Mouse (Mus musculus): ENCODE results near the gene Plekhh3. TPM values are rescaled to one million over a fixed set of nuclear protein-coding genes. Genes with fewer than 3 reads are reported as not detected.

The Plekhh3 gene
- polyA plus RNA-seq, 1 experiment from 2014 or later: 17.1 TPM

DNA sequence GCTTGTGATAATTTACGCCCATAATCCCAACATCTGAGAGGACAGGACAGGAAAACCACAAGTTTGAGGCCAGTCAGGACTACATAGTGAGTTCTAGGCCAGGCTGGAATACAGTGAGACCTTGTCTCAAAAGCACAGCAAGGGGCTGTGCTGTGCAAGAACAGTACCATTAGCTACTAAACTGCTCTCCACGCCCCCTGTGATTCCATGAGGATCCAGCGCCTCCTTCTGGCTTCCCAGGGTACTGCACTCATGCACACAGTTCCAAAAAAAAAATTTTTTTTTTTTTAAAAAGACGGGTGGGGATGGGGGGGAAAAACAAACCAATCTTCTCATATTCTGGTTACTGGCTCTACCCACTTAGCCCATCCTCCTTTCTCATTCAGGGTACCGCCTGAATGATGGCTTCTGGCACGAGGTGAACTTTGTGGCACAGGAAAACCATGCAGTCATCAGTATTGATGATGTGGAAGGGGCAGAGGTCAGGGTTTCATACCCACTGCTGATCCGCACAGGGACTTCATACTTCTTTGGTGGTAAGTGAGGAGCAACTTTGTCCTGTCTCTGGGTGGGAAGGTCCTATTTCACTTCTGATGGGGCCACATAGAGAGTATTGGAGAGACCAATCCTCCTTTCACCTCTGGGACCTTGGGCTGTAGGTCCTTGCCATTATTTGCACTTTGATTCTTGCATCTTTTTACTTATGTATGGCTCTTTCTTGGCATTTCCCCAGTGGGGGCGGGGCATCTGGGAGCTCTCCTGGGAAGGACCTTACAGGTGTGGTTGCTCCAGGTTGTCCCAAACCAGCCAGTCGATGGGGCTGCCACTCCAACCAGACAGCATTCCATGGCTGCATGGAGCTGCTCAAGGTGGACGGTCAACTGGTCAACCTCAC, 9.9 kb upstream of the Plekhh3 start:
- H3K27ac ChIP-seq (ENCODE audit: low read length): no peak overlapping the region
- 35% methylated on average over 10 of the region's 10 CpGs for WGBS
- no peak for ATAC-seq (ENCODE audit: low read depth)
- H3K36me3 ChIP-seq (ENCODE audit: control insufficient read depth, insufficient read depth, low read length): no peaks in the 10 kb centered on the region
- no peak overlapping the region for H3K4me3 ChIP-seq (ENCODE audit: low read length)
- H3K9me3 ChIP-seq (ENCODE audit: control insufficient read depth, low read length): no peaks in the 10 kb centered on the region
- no peak overlapping the region for H3K9ac ChIP-seq (ENCODE audit: low read length)
- peaks cover 19% of the 10 kb centered on the region for H3K27me3 ChIP-seq (ENCODE audit: control insufficient read depth, insufficient read depth, low read depth, low read length)
- no peaks in the 10 kb centered on the region for H3K4me1 ChIP-seq (replicated peaks; ENCODE audit: control insufficient read depth, insufficient read depth, low read length)
- no peak overlapping the region for H3K4me2 ChIP-seq (ENCODE audit: low read depth, low read length)

DNA sequence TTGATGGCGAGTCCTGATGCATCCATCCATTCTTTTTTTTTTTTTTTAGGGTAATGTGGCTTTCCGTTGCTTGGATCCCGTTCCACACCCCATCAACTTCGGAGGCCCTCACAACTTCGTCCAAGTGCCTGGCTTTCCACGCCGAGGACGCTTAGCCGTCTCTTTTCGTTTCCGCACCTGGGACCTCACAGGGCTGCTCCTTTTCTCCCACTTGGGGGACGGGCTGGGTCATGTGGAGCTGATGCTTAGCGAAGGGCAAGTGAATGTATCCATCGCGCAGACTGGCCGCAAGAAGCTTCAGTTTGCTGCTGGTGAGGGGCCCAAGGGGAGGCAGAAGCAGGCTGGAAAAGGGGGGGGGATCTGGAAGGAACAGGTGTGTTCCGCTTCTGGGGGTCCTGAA, 9.1 kb upstream of the Plekhh3 start:
- WGBS: 46% methylated on average over 17 of the region's 17 CpGs
- Histone ChIP-seq H3K4me1 (replicated peaks; ENCODE audit: control insufficient read depth, insufficient read depth, low read length) (peaks cover 4% of the 10 kb centered on the region), H3K9ac (ENCODE audit: low read length) (no peak overlapping the region), H3K27ac (ENCODE audit: low read length) (no peak overlapping the region), H3K4me2 (ENCODE audit: low read depth, low read length) (no peak overlapping the region), H3K4me3 (ENCODE audit: low read length) (no peak overlapping the region), H3K27me3 (ENCODE audit: control insufficient read depth, insufficient read depth, low read depth, low read length) (peaks cover 24% of the 10 kb centered on the region), H3K9me3 (ENCODE audit: control insufficient read depth, low read length) (no peaks in the 10 kb centered on the region), H3K36me3 (ENCODE audit: control insufficient read depth, insufficient read depth, low read length) (no peaks in the 10 kb centered on the region)
- ATAC-seq (ENCODE audit: low read depth): no peak

DNA sequence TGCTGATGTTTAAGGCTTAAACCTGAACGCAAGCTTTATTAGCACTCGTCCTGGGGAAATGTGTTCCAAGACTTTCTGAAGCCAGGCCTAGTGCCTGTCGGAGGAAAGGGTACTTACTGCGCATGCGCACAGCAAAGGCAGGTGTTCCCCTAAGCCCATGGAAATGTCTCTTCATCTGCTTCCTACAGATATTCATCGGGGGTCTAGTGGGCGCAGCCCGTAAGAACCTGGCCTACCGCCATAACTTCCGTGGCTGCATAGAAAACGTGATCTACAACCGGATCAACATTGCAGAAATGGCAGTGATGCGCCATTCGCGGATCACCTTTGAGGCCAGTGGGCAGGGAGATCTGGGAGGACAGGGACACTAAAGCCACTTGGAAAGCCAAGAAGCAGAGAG, 8.2 kb upstream of the Plekhh3 start:
- Histone ChIP-seq H3K27ac (ENCODE audit: low read length) (no peak overlapping the region), H3K27me3 (ENCODE audit: control insufficient read depth, insufficient read depth, low read depth, low read length) (peaks cover 30% of the 10 kb centered on the region), H3K9me3 (ENCODE audit: control insufficient read depth, low read length) (no peaks in the 10 kb centered on the region), H3K4me1 (replicated peaks; ENCODE audit: control insufficient read depth, insufficient read depth, low read length) (peaks cover 13% of the 10 kb centered on the region), H3K4me3 (ENCODE audit: low read length) (no peak overlapping the region), H3K4me2 (ENCODE audit: low read depth, low read length) (no peak overlapping the region), H3K9ac (ENCODE audit: low read length) (no peak overlapping the region), H3K36me3 (ENCODE audit: control insufficient read depth, insufficient read depth, low read length) (no peaks in the 10 kb centered on the region)
- WGBS: 77% methylated on average over 15 of the region's 15 CpGs
- ATAC-seq (ENCODE audit: low read depth): no peak

DNA sequence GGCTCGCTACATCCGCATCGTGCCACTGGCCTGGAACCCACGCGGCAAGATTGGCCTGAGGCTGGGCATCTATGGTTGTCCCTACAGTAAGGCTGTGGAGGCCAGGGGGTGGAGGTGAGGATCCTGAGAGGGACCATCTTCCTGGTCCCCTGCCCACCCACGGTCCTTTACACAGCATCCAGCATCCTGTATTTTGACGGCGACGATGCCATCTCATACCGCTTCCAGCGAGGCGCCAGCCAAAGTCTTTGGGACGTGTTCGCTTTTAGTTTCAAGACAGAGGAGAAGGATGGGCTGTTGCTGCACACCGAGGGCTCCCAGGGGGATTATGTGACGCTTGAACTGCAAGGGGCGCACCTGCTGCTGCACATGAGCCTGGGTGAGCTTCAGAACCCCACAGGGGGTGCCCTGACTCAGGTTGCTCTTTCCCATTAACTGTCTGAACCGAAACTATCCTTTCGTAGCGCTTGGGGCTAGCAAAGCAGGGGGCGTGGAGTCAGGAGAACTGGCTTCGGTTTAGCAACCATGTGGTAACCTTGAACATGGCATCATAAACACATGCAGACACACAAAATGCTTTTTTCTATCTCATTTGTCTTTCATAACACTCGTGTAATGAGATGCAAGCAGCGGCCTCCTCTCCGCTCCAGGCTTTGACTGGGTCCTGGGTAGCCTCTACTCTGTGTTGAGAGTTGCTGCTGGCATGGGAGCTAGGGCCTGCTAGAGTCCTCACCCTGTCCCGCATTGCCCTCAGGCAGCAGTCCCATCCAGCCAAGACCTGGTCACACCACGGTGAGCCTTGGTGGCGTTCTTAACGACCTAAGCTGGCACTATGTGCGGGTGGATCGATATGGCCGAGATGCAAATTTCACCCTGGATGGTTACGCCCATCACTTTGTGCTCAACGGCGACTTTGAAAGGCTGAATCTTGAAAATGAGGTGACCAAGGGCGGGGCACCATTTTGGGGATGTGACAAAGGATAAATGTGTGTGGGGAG, 7.2 kb upstream of the Plekhh3 start:
- Histone ChIP-seq H3K27me3 (ENCODE audit: control insufficient read depth, insufficient read depth, low read depth, low read length) (peaks cover 30% of the 10 kb centered on the region), H3K27ac (ENCODE audit: low read length) (no peak overlapping the region), H3K9ac (ENCODE audit: low read length) (no peak overlapping the region), H3K4me1 (replicated peaks; ENCODE audit: control insufficient read depth, insufficient read depth, low read length) (peaks cover 23% of the 10 kb centered on the region), H3K4me2 (ENCODE audit: low read depth, low read length) (no peak overlapping the region), H3K9me3 (ENCODE audit: control insufficient read depth, low read length) (no peaks in the 10 kb centered on the region), H3K36me3 (ENCODE audit: control insufficient read depth, insufficient read depth, low read length) (no peaks in the 10 kb centered on the region), H3K4me3 (ENCODE audit: low read length) (no peak overlapping the region)
- no peak for ATAC-seq (ENCODE audit: low read depth)
- WGBS: 53% methylated on average over 36 of the region's 36 CpGs

DNA sequence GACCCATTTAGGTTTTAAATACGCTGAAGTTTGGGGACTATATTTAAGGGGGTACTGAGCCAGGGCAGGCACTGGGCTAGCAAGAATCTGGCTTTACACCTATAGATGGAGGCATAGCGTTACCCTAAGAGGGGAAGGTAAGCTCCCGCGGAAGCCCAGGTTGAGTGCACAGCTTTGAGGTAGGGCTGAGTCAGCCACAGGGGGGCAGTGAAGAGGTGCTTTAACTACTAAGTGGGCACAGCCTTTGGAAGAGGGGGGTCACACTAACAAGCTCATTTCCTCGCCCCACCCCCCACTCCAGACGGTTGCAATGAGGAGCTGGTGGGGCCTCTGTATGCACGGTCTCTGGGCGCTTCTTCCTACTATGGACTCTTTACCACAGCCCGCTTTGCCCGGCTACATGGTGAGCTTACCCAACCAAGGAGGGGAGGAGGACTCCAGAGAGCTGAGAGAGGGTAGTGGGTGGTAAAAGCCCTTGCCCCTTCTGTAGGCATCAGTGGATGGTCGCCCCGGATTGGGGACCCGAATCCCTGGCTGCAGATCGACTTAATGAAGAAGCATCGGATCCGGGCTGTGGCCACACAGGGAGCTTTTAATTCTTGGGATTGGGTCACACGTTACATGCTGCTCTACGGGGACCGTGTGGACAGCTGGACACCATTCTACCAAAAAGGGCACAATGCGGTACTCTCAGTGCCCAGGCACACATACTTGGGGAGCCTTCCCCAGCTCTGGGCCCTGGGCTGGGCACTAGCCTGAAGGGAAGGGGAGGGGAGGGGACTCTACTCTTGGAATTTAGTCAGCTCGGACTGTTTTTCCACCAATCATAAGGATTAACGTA, 6.0 kb upstream of the Plekhh3 start:
- WGBS: 30% methylated on average over 22 of the region's 22 CpGs
- ATAC-seq (ENCODE audit: low read depth): no peak
- no peaks in the 10 kb centered on the region for H3K9me3 ChIP-seq (ENCODE audit: control insufficient read depth, low read length)
- peak overlapping the region; percentile 54; the same call in 1 of the 2 replicates for H3K4me2 ChIP-seq (ENCODE audit: low read depth, low read length)
- H3K4me3 ChIP-seq (ENCODE audit: low read length): no peak overlapping the region
- peaks cover 34% of the 10 kb centered on the region for H3K4me1 ChIP-seq (replicated peaks; ENCODE audit: control insufficient read depth, insufficient read depth, low read length)
- H3K36me3 ChIP-seq (ENCODE audit: control insufficient read depth, insufficient read depth, low read length): no peaks in the 10 kb centered on the region
- H3K9ac ChIP-seq (ENCODE audit: low read length): no peak overlapping the region
- H3K27me3 ChIP-seq (ENCODE audit: control insufficient read depth, insufficient read depth, low read depth, low read length): peaks cover 30% of the 10 kb centered on the region
- H3K27ac ChIP-seq (ENCODE audit: low read length): no peak overlapping the region

DNA sequence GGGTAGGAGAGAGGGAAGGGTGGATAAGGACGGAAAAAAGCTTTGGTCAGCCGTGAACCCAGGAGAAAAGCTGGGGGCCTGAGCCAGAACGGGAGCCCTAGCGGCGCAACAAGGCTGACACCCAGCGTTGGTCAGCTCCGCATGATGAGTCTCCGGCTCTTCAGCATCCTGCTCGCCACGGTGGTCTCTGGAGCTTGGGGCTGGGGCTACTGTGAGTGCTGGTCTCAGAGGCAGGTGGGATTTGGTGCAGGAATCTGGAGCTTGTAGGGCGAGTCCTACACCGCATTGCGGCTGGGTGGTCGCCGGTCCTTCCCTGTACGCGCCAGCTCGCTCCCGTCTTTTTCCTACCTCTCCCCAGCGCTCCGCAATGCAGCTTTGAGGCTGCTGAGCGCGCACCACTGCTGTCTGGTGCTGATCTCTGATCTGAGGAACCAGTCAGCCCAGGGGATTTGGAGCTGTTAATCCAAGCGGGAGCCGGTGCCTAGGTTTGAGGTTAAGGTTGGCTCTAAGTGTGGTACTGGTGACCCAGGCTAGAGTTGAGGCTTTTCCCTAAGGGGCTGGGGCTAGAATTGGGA, 5.1 kb upstream of the Plekhh3 start:
- H3K27ac ChIP-seq (ENCODE audit: low read length): no peak overlapping the region
- under 1% methylated on average over 25 of the region's 25 CpGs for WGBS
- ATAC-seq (ENCODE audit: low read depth): no peak
- peak overlapping the region; percentile 54 for H3K4me2 ChIP-seq (ENCODE audit: low read depth, low read length)
- peak overlapping the region; percentile 26 for H3K4me3 ChIP-seq (ENCODE audit: low read length)
- peaks cover 30% of the 10 kb centered on the region for H3K27me3 ChIP-seq (ENCODE audit: control insufficient read depth, insufficient read depth, low read depth, low read length)
- peaks cover 37% of the 10 kb centered on the region for H3K4me1 ChIP-seq (replicated peaks; ENCODE audit: control insufficient read depth, insufficient read depth, low read length)
- no peaks in the 10 kb centered on the region for H3K9me3 ChIP-seq (ENCODE audit: control insufficient read depth, low read length)
- H3K36me3 ChIP-seq (ENCODE audit: control insufficient read depth, insufficient read depth, low read length): no peaks in the 10 kb centered on the region
- no peak overlapping the region for H3K9ac ChIP-seq (ENCODE audit: low read length)

DNA sequence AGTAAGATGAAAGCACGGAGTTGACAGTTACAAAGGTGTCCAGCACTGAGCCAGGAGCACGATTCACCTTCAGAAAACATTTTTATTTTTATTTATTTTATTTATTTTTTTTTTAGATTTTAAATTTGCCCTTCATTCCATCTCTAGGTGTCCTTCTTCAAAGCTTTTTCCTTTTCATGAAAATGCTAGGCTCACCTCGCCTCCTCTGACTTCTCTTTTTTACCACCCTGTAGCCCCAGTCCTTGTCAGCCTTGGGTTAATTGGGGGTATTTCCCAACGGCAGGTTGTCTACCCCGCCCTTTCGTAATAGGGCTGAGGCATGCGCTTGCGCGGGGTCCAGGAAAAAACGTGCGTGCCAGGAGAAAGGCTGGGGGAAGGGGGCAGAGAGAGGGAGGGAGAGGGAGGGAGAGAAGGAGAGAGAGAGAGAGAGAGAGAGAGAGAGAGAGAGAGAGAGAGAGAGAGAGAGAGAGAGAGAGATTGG, 4.5 kb upstream of the Plekhh3 start:
- no peak for ATAC-seq (ENCODE audit: low read depth)
- Histone ChIP-seq H3K27me3 (ENCODE audit: control insufficient read depth, insufficient read depth, low read depth, low read length) (peaks cover 30% of the 10 kb centered on the region), H3K4me3 (ENCODE audit: low read length) (peak overlapping the region; percentile 26), H3K9ac (ENCODE audit: low read length) (no peak overlapping the region), H3K4me1 (replicated peaks; ENCODE audit: control insufficient read depth, insufficient read depth, low read length) (peaks cover 37% of the 10 kb centered on the region), H3K36me3 (ENCODE audit: control insufficient read depth, insufficient read depth, low read length) (no peaks in the 10 kb centered on the region), H3K9me3 (ENCODE audit: control insufficient read depth, low read length) (no peaks in the 10 kb centered on the region), H3K27ac (ENCODE audit: low read length) (no peak overlapping the region), H3K4me2 (ENCODE audit: low read depth, low read length) (peak overlapping the region; percentile 54)
- WGBS: 10% methylated on average over 11 of the region's 11 CpGs

DNA sequence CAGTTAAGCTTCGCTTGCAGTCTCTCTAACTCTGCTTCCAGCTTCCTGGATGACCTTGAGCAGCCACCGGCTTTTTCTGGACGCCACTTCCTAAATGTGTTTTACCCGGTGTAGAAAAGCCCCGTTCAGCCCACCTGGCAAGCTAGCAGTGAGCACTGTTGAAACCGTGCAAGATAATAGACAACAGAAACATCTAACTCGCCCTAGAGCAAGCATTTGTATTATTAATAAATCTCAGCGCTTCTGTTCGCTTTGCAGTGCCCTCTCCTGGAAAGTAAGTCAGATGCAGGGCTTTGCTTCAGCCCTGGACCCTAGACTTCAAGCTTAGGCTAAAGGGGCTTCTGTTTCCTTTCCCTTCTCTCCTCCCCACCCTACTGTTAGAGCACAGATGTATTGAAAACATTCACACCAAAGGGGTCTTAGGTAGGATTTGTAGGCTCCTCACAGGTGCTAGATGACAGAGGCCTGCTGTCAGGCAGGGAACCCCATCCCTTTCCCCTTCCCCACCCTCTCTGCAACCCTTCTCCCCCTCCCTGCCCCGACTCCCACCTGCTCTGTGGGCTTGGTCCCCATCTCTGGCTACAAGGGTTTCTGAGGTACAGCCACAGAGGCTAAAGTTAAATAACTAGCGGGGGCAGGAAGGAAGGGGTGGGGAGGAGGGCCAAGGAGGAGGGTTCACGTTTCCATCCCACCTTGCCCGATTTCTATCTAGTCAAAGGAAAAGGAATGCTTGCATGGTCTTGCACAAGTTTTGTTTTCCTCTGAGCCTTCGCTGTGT, 3.9 kb upstream of the Plekhh3 start, which contains the start of gene Ccr10:
Gene Ccr10, minus strand, starts transcription at position 593 of the 778 bp plus-strand sequence.
- H3K36me3 ChIP-seq (ENCODE audit: control insufficient read depth, insufficient read depth, low read length): no peaks in the 10 kb centered on the region
- H3K4me1 ChIP-seq (replicated peaks; ENCODE audit: control insufficient read depth, insufficient read depth, low read length): peaks cover 37% of the 10 kb centered on the region
- no peak for ATAC-seq (ENCODE audit: low read depth)
- 24% methylated on average over 14 of the region's 14 CpGs for WGBS
- peak within 1 kb of the TSS; percentile 71 for H3K9ac ChIP-seq (ENCODE audit: low read length)
- peak within 1 kb of the TSS; percentile 82 for H3K4me2 ChIP-seq (ENCODE audit: low read depth, low read length)
- peak within 1 kb of the TSS; percentile 43 for H3K4me3 ChIP-seq (ENCODE audit: low read length)
- H3K9me3 ChIP-seq (ENCODE audit: control insufficient read depth, low read length): no peaks in the 10 kb centered on the region
- peaks cover 30% of the 10 kb centered on the region for H3K27me3 ChIP-seq (ENCODE audit: control insufficient read depth, insufficient read depth, low read depth, low read length)
- H3K27ac ChIP-seq (ENCODE audit: low read length): no peak within 1 kb of the TSS
